Mouse (Mus musculus): ENCODE measurements around the gene BC035044.
A peak's percentile ranks its signal among the peaks of the same experiment; 100 is the strongest.
"Not testable (repeated sequence)": the region's sequence is repeated elsewhere in the genome, so short reads cannot be mapped to it uniquely, and the experiment has no call there.

BC035044 gene

DNA sequence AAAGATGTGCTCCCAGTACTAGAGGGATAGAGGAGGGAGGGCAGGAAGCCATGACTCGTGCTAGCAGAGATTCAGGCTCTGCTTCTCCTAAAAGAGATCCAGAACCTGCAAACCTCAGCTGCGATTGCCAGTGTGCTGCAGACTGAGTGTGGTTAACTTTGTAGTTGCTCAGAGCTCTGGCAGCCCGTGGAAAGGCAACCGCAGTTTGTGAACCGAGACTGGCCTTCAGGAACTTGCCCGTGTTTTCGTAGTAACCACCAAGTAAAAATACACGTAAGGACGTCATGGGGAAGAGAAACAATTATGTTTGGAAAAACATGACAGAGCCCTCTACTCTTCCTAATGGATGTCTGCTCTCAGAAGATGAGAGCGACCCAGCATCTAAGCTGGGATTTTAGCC is 57.9 kb downstream of the BC035044 start:
- no peak for DNase-seq (ENCODE audit: low read depth, low spot score)

- DNase-seq (ENCODE audit: low read depth, low spot score), result no peak
These were observed 61.1 kb downstream of the BC035044 start for GRCm38 (mm10) chr6:128829837-128830236.

- DNase-seq (ENCODE audit: low read depth, low spot score), result no peak
These were observed 64.1 kb downstream of the BC035044 start for GRCm38 (mm10) chr6:128826781-128827180.

GRCm38 (mm10) chr6:128826132-128826531 is 64.8 kb downstream of the BC035044 start, which contains the start of the genes Gm44511 and Klrb1b:
Gene Gm44511 (minus strand): TSS chr6:128826315.
Gene Klrb1b (minus strand): TSS chr6:128826331.
- DNase-seq (ENCODE audit: low read depth, low spot score), result no peak

- no peak for DNase-seq (ENCODE audit: low read depth, low spot score)
These were observed 72.7 kb downstream of the BC035044 start for GRCm38 (mm10) chr6:128818083-128818802.

DNA sequence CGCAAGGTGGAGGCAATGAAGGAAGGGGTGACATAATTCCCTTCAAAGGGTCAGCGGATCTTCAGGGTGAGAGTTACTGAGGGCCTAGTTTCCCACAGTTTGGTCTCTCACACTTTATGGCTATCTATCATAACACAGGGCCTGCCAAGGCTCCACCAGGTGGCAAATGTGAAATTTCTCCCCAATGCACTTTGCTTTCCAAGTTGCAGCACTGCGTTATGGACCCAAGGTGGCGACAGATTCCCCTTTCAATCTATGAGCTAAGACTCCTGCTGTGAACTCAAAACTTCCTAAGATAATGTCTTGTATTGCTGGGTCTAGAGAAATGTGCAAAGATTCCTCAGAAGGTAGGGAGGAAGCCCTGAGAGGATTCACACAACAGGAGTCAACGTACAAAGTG is 82.4 kb downstream of the BC035044 start:
- DNase-seq (ENCODE audit: low read depth, low spot score), result peak; percentile 41

DNA sequence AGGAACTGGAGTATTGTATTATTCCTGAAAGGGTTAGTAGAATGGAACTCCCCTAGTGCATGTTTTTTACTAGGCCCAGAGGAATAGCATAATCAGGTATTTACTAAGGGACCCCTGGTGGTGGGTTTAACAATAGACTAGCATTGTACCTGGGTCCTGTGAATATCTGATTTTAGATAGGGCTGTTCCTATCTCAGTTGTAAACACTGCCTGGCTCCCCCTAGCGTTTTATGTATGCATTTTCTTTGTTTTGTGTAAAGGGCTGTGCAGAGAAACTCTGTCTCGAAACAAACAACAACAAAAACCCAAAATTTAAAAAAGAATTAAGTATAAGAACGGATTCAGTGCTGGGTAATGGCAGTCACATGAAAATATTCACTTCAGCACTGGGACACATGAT is 83.9 kb downstream of the BC035044 start:
- peak; percentile 39 for DNase-seq (ENCODE audit: low read depth, low spot score)

- peak; percentile 78 for DNase-seq (ENCODE audit: low read depth, low spot score)
These were observed 85.9 kb downstream of the BC035044 start for GRCm38 (mm10) chr6:128804823-128805640.

GRCm38 (mm10) chr6:128802999-128803857 is 87.7 kb downstream of the BC035044 start:
- DNase-seq (ENCODE audit: low read depth, low spot score), result peak; percentile 98

- no peak for DNase-seq (ENCODE audit: low read depth, low spot score)
These were observed 88.4 kb downstream of the BC035044 start for GRCm38 (mm10) chr6:128802557-128802956.

GRCm38 (mm10) chr6:128800696-128801095 is 90.2 kb downstream of the BC035044 start:
- not testable (repeated sequence) for DNase-seq (ENCODE audit: low read depth, low spot score)

- DNase-seq (ENCODE audit: low read depth, low spot score), result peak; percentile 53
These were observed 91.0 kb downstream of the BC035044 start for GRCm38 (mm10) chr6:128799896-128800270.

DNA sequence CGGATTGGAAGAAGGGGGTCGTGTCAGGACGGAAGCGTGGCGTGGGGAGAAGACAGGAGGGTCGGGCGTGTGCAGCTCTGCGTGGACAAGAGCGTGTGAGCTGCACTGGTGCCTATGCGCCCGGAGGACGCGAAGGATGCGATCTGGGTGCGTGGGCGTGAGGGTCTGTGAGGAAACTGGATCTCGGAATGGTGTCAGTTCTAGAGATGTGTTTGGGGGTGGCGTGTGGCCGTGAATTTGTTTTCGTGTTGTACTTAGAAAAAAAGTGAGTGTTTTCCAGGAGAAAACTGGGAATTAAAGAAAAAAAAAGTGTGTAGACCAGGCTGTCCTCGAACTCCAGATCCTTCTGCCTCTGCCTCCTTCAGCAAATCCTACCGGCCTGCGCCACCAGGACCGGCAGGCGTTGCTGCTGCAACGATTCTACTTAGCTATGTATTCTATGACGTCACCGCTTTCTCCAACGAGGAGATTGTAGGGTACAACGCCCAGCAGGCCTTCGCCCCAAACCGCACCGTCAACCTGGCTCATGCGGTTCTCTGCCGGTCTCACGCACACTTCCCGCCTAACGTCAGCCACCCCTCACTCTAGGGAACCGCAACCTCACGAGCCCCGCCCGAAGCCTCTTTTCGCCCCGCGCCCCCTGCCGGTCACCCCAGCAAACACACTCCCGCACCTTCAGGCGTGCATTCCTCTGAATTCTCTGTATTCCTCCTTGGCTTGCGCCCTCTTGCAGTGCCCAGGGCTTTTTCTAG is 91.6 kb downstream of the BC035044 start:
- peak; percentile 84 for DNase-seq (ENCODE audit: low read depth, low spot score)

Measured in ZHBTc4 (cell line).